Mouse (Mus musculus) ES-E14 (cell line): ENCODE measurements around the gene Hoxc12. TPM values are rescaled to one million over a fixed set of nuclear protein-coding genes. Genes with fewer than 3 reads are reported as not detected.

Experiments used
- DNase-seq: peaks from one replicate; pipeline ENCODE4 v3.0.0-alpha.2; 2013; ENCODE audit warnings: low read depth, low spot score
- H3K27ac ChIP-seq: 2 replicates; pipeline ENCODE4 v1.5.1; 2012; ENCODE audit warnings: low read depth, mild to moderate bottlenecking, low read length, moderate library complexity, mixed read lengths; ENCODE audit not compliant: poor library complexity, insufficient read depth, severe bottlenecking
- H3K36me3 ChIP-seq: 2 replicates; pipeline ENCODE4 v1.6.1; 2012; ENCODE audit warnings: mild to moderate bottlenecking, low read length, moderate library complexity, mixed read lengths; ENCODE audit not compliant: control insufficient read depth, poor library complexity, insufficient read depth, severe bottlenecking
- H3K4me1 ChIP-seq, 2 experiments: fragments of 150-350 bp in 1 of 2; sonication (generic) in 1 of 2; 2 replicates each; pipeline ENCODE4 v1.6.1; 2012; ENCODE audit warnings: low read length in 2 of 2, mild to moderate bottlenecking in 1 of 2, mixed read lengths in 1 of 2; ENCODE audit not compliant: control insufficient read depth in 2 of 2, insufficient read depth in 2 of 2, poor library complexity in 1 of 2
- H3K4me3 ChIP-seq, 2 experiments: fragments of 150-350 bp in 1 of 2; sonication (generic) in 1 of 2; 2 replicates each; pipeline ENCODE4 v1.5.1; 2012; ENCODE audit warnings: low read length in 2 of 2, low read depth in 1 of 2, mild to moderate bottlenecking in 1 of 2, mixed read lengths in 1 of 2; ENCODE audit not compliant: insufficient read depth in 1 of 2, poor library complexity in 1 of 2, severe bottlenecking in 1 of 2
- H3K9ac ChIP-seq: 2 replicates; pipeline ENCODE4 v1.6.1; 2012; ENCODE audit warnings: low read depth, mild to moderate bottlenecking, low read length, mixed read lengths; ENCODE audit not compliant: poor library complexity, insufficient read depth, severe bottlenecking
- H3K9me3 ChIP-seq: fragments of 150-350 bp; sonication (generic); 2 replicates; pipeline ENCODE4 v1.6.1; 2012; ENCODE audit warnings: low read depth, mild to moderate bottlenecking, low read length; ENCODE audit not compliant: control insufficient read depth, insufficient read depth
- CHD2 ChIP-seq: IDR thresholded peaks from 2 replicates; pipeline ENCODE4 v1.6.1; 2014; ENCODE audit warnings: mild to moderate bottlenecking, low read depth, low read length, inconsistent platforms
- HCFC1 ChIP-seq: IDR thresholded peaks from 2 replicates; pipeline ENCODE4 v1.6.1; 2012; ENCODE audit warnings: low read length, inconsistent platforms, borderline replicate concordance; ENCODE audit not compliant: insufficient read depth
- MAFK ChIP-seq: IDR thresholded peaks from 2 replicates; pipeline ENCODE4 v1.6.1; 2014; ENCODE audit warnings: mild to moderate bottlenecking, low read depth, low read length, inconsistent platforms; ENCODE audit not compliant: insufficient read depth
- ZC3H11A ChIP-seq: IDR thresholded peaks from 2 replicates; pipeline ENCODE4 v1.6.1; 2012; ENCODE audit warnings: low read depth, mild to moderate bottlenecking, inconsistent platforms, low read length, borderline replicate concordance
- ZNF384 ChIP-seq: IDR thresholded peaks from 2 replicates; pipeline ENCODE4 v1.6.1; 2012; ENCODE audit warnings: low read depth, low read length, inconsistent platforms
- in situ Hi-C, 2 experiments: fragments of 600-800 bp; cut with MboI; formaldehyde crosslinking; loops; one replicate each; pipeline ENCODE4 v1.15.1; 2025; ENCODE audit warnings: low sequenced_read_pairs in 2 of 2, inconsistent platforms in 1 of 2; ENCODE audit not compliant: unreplicated experiment in 2 of 2
- total RNA-seq: library from RNA; depleted of rRNA; stranded (reverse); fragments of 300-350 nt; gene quantifications from 2 replicates; pipeline ENCODE4 v1.2.3, GENCODE M21; 2012

Hoxc12 gene
- total RNA-seq, 1 experiment = 1.9 TPM

GRCm38 (mm10) chr15:102965003-102965891 is 28.7 kb downstream of the Hoxc12 start:
- no peak overlapping the region for H3K4me3 ChIP-seq
- H3K9me3 ChIP-seq = no peaks in the 10 kb centered on the region
- H3K27ac ChIP-seq = no peak overlapping the region
- no peaks in the 10 kb centered on the region for H3K36me3 ChIP-seq
- H3K9ac ChIP-seq = no peak overlapping the region
- in situ Hi-C loops = no loop called here
- no peak for TF ChIP-seq MAFK
- TF ChIP-seq HCFC1 = no peak
- no peak for TF ChIP-seq ZC3H11A
- TF ChIP-seq CHD2 = no peak
- no peak for TF ChIP-seq ZNF384
- no peak for DNase-seq
- peaks cover 0 to 2% of the 10 kb centered on the region in 2 experiments; a peak in 1 of 4 replicates for H3K4me1 ChIP-seq

- TF ChIP-seq ZC3H11A = peak; percentile 50
- no peak for TF ChIP-seq ZNF384
- Histone ChIP-seq H3K36me3 (no peaks in the 10 kb centered on the region), H3K9ac (no peak overlapping the region), H3K9me3 (no peaks in the 10 kb centered on the region), H3K4me1 (peaks cover 0 to 2% of the 10 kb centered on the region in 2 experiments; a peak in 1 of 4 replicates), H3K27ac (no peak overlapping the region), H3K4me3 (peak overlapping the region; percentile 35 to 40; a peak in 3 of 4 replicates)
- in situ Hi-C loops = no loop called here
- DNase-seq = peak; percentile 88
Observed at GRCm38 (mm10) chr15:102965892-102966775, 29.6 kb downstream of the Hoxc12 start.

- no peak within 1 kb of the TSS for H3K27ac ChIP-seq
- no peak within 1 kb of the TSS for H3K9ac ChIP-seq
- no peak for DNase-seq
- peaks cover 0 to 2% of the 10 kb centered on the region in 2 experiments; a peak in 1 of 4 replicates for H3K4me1 ChIP-seq
- no peaks in the 10 kb centered on the region for H3K36me3 ChIP-seq
- TF ChIP-seq ZNF384 (no peak), ZC3H11A (no peak), MAFK (no peak), CHD2 (no peak), HCFC1 (no peak)
- peak within 1 kb of the TSS; percentile 35 to 40; a peak in 3 of 4 replicates for H3K4me3 ChIP-seq
- in situ Hi-C loops = no loop called here
- H3K9me3 ChIP-seq = no peaks in the 10 kb centered on the region
Observed at GRCm38 (mm10) chr15:102966776-102967311, 30.3 kb downstream of the Hoxc12 start, which contains the start of gene Hoxc10. Gene Hoxc10, plus strand, starts transcription at chr15:102966796.

- peaks cover 0 to 2% of the 10 kb centered on the region in 2 experiments; a peak in 1 of 4 replicates for H3K4me1 ChIP-seq
- H3K9me3 ChIP-seq = no peaks in the 10 kb centered on the region
- no peaks in the 10 kb centered on the region for H3K36me3 ChIP-seq
- H3K9ac ChIP-seq = no peak within 1 kb of the TSS
- TF ChIP-seq CHD2 (no peak), HCFC1 (no peak), MAFK (no peak), ZC3H11A (no peak), ZNF384 (no peak)
- H3K27ac ChIP-seq = no peak within 1 kb of the TSS
- no peak for DNase-seq
- in situ Hi-C loops = no loop called here
- peak within 1 kb of the TSS; percentile 35 to 40; a peak in 3 of 4 replicates for H3K4me3 ChIP-seq
Observed at GRCm38 (mm10) chr15:102967312-102967510, 30.7 kb downstream of the Hoxc12 start, which contains the start of gene Hoxc5. Gene Hoxc5, plus strand, starts transcription at chr15:102967443.
